Mouse (Mus musculus): Measurements from ENCODE around the gene Bud31.

GRCm38 (mm10) chr5:145167306-145167661, 27.1 kb downstream of the Bud31 start:
- TF ChIP-seq POLR2A (IDR thresholded peaks at IDR 0.05; ENCODE audit: insufficient read depth, low read depth, low read length) (no peak), CTCF (IDR thresholded peaks at IDR 0.05) (no peak)

Measured in heart, adult 2 months (tissue).